Mouse (Mus musculus) brain, embryonic 14.5 days (tissue): ENCODE measurements around the gene Hmgb2. TPM values are rescaled to one million over a fixed set of nuclear protein-coding genes. Genes with fewer than 3 reads are reported as not detected.
A peak's percentile ranks its signal among the peaks of the same experiment; 100 is the strongest.

Experiments
- DNase-seq: peaks from one replicate; pipeline ENCODE4 v3.0.0-alpha.2; 2011; ENCODE audit warnings: low read depth
- CTCF ChIP-seq: fragments of 200-500 bp; IDR thresholded peaks from 2 replicates; pipeline ENCODE4 v1.5.1; 2012; ENCODE audit warnings: inconsistent platforms, mild to moderate bottlenecking, moderate library complexity, borderline replicate concordance; ENCODE audit not compliant: insufficient read depth, insufficient read length; ENCODE audit errors: extremely low read depth
- POLR2A ChIP-seq: fragments of 200-500 bp; IDR thresholded peaks from 2 replicates; pipeline ENCODE4 v1.6.1; 2012; ENCODE audit warnings: mild to moderate bottlenecking, inconsistent platforms, borderline replicate concordance; ENCODE audit not compliant: poor library complexity, insufficient read depth, insufficient read length, severe bottlenecking; ENCODE audit errors: extremely low read depth
- polyA plus RNA-seq: library from polyadenylated mRNA; depleted of rRNA; stranded (reverse); fragments of >200 nt; gene quantifications from 2 replicates; pipeline ENCODE4 v1.2.3, GENCODE M21; 2012; rRNA removed

Gene Hmgb2
- 70.5 and 87.7 TPM in 2 replicates for polyA plus RNA-seq

DNA sequence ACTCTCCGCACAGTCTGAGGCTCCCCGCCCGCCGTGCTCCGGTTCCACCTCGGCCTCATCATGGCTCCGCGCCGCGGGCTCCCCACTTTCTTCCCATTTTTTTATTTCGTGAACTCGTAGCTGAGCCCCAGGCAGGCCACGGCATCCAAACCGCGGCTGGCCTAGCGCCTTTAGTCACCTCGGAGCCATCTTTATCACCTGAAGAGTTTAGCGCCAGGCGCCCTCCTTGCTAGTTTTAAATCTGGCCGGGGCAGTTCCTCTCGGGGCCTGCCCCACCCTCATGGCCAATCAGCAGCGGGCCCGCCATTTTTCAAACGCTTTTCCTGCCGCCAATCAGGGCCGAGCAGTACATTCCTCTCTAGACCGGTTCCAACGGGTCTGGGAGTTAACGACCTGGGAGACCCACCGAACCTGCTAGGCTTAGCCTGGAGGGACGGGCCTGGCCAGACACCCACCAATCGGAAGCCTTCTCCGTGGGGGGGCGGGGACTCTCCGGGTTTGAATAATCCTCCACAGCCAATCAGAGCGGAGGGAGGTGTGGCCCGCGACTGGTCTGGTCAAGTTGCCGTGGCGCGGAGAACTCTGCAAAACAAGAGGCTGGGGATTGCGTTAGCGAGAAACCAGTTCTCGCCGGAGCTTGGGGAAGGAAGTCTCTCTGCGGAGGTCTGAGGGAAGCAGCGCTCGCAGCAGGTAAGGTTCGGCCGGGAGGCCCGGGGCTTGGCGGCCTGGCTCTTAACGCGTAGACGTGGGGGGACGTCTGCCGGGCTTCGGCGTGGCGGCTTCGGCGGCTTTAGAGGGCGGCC is at the start of gene Hmgb2:
TSS of gene Hmgb2 (plus strand) at position 592 of the 803 bp plus-strand sequence.
- TF ChIP-seq CTCF, result no peak
- TF ChIP-seq POLR2A, result peak; percentile 56; the same call in 1 of the 2 replicates
- DNase-seq, result peak; percentile 100

DNA sequence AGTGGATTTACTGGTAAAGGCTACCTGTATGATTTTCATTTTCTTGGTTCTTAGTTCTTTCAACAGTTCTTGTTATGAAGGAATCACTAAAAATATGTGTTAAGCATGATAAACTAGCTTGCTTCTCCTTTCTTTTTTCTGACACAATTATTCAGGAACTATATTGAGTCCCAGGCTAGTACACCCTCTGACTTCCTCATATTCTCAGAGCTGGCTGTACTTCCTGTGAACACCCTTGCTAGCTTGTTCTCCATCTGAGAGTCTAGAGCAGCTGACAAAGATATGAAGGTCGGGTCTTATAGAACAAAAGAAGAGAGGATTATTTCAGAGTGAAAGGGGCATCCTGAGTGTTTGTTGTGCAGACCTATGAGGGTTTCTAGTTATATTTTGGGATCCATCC is 48.9 kb upstream of the Hmgb2 start:
- no peak for TF ChIP-seq CTCF
- no peak for TF ChIP-seq POLR2A
- no peak for DNase-seq

DNA sequence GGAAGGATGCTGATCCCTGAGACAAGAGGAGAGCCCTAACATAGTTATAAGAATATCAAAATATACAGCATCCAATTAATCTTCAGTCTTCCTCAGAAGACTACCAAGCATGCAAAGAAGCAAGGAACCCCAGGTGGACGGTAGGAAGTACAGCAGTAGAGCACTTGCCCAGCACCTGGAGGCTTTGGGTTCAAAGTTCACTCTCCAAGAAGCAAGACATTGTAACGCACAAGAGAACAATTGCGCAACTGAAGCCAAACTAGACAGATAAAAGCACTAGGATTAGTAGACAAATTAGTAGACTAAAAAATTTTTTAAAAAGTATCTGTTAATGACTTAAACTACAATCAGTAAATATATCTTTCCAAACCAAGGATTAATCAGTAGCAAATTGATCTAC is 48.0 kb upstream of the Hmgb2 start:
- DNase-seq, result no peak
- TF ChIP-seq CTCF (no peak), POLR2A (no peak)

DNA sequence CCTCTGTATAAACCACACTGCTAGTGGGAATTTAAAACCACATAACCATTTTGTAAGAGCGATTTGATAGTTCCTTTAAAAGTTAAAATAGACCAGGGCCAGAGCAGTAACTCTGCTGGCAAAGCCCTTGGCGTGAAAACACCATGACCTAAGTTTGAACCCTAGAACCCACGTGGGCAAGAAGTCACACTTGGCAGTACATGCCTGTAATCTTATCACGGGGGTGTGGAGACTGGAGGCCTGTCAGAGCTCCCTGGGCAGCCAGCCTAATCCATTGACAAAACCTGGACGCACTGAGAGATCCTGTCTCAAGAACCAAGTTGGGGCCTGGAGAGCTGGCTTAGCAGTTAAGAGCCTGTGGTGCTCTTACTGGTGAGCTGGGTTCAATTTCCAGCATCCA is 43.1 kb upstream of the Hmgb2 start:
- peak; percentile 60 for DNase-seq
- TF ChIP-seq CTCF (no peak), POLR2A (no peak)

DNA sequence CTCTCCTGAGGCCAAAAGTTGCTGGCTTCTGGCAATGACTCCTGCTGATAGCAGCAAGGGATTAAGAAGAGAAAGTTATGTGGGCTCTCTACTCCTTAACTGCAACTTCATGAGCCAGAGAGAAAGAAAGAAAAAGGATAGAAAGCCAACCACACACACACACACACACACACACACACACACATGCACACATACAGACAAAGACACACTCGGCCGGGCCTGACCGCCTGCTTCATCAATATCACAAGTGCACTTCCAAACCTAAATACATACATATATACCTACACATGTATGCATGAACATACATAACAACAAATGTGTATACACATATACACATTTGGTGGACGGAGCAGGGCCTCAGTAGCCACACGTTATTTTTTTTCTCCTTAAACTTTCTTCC is 40.8 kb upstream of the Hmgb2 start:
- no peak for TF ChIP-seq CTCF
- no peak for TF ChIP-seq POLR2A

DNA sequence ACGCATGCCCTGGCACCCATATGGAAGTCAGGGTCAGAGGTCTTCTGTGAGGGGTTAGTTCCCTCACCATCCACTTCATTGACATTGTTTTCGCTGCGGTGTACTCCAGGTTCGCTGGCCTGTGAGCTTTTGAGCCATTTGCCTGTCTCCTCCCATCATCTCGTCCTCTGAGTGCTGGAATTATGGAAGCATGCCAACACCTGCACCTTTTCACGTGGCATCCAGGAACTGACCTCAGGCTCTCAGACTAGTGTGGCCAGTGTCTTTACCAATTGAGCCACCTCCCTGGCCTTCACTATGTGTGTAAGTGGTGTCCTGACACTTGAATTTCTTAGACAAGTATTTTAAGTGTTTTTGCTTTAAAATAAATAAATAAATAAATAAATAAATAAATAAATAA is 38.0 kb upstream of the Hmgb2 start:
- TF ChIP-seq CTCF (no peak), POLR2A (no peak)
- DNase-seq, result no peak

More for the DNA sequence above, 40.8 kb upstream of the Hmgb2 start:
- DNase-seq, result no peak

DNA sequence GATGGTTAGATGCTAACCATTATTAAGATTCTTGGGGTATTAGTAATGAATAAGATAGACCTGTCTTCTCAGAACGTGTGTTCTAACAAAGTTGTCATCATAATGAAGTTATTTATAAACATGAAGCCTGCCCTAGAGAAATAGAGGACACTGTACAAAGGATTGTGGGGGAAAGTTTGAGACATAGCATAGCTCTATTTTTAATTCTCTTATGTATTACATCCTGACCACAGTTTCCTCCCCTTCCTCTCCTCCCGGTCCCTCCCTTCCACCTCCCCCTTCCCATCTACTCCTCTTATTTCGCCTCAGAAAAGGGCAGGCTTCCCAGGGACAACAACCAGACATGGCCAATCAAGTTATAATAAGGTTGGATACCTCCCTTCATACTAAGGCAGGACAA is 33.3 kb upstream of the Hmgb2 start:
- DNase-seq, result no peak
- TF ChIP-seq POLR2A (no peak), CTCF (no peak)

DNA sequence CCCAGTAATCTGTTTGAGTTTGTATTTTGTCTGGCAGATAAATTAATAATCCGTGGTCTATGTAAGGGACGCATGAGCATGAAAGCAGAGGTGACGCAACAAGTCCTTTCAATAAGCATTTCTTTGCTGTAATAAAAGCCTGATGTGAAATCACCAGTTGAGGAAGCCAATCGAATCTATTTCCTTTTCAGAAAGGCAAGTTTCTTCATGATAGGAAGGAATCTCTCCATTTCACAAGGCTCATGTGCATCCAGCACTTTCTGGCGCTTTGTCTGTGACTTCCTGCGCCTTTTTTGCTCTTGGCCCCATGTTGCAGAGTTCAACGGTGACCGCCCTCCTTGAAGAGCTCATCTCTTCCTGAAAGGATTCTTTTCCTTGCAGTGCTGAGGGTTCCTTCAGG is 32.0 kb upstream of the Hmgb2 start:
- no peak for TF ChIP-seq POLR2A
- no peak for TF ChIP-seq CTCF
- DNase-seq, result no peak

DNA sequence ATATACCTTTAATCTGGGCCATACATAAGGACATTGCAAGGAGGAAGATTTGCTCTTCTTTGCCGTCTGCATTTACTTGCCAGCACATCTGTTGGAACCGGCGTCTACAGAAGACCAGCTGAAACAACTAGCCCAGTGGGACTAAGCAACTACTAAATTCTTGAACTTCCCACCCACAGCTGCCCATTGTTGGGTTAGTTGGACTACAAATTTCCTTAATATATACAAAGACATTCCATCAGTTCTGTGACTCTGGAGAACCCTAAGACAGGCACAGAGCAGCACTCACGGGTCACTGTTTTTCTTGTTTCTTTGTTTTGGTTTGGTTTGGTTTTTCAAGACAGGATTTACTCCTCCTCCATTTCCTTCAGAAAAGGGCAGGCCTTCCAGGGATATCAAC is 31.1 kb upstream of the Hmgb2 start:
- DNase-seq, result no peak
- no peak for TF ChIP-seq POLR2A
- no peak for TF ChIP-seq CTCF

DNA sequence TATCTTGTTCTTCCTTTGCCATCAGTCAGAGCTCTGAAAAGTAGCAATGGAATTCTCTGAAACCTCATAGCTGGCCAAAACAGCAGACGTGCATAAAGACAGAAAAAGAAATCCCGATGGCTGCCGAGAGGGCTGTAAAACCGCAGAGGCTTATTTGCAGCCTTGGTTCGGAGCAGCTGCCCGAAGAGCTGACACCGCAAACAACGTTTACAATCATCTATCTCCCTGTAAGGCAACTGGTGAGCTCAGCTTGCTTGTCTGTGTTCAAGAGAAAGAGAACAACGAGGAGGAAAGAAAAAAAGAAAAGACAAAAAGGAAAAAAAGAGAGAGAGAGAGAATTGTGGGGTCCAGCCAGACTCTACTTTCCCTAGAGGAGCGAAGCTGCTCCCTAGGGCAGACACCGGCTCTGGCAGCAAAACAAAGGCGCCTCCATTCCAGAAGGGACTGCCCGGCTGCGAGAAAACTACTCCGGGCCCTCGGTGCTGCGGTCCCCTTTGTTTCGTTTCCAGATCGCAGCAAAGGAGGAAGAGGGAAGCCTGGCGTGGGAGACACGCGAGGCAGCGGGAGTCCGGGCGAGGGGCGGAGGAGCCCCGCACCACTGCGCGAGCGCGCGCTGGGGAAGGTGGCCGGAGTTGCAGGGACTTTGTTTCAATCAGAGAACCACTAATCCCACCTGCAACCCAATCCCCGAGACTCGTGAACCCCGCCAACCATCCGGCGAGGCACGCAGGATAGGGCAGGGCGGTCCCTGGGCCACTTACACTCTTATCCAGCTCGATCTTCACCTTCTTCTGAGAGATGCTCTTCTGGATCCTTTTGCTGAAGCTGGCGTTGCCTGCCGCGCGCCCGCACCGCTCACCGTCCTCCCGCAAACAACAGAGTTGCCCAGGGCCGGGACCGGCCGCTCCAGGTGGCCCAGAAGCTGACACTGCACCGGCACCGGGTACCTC is 24.9 kb upstream of the Hmgb2 start:
- peak; percentile 81 for DNase-seq
- TF ChIP-seq POLR2A, result 0 out of 2 replicates have a peak, but pooled peaks have one; percentile 52
- TF ChIP-seq CTCF, result peak; percentile 17; the same call in 1 of the 2 replicates

DNA sequence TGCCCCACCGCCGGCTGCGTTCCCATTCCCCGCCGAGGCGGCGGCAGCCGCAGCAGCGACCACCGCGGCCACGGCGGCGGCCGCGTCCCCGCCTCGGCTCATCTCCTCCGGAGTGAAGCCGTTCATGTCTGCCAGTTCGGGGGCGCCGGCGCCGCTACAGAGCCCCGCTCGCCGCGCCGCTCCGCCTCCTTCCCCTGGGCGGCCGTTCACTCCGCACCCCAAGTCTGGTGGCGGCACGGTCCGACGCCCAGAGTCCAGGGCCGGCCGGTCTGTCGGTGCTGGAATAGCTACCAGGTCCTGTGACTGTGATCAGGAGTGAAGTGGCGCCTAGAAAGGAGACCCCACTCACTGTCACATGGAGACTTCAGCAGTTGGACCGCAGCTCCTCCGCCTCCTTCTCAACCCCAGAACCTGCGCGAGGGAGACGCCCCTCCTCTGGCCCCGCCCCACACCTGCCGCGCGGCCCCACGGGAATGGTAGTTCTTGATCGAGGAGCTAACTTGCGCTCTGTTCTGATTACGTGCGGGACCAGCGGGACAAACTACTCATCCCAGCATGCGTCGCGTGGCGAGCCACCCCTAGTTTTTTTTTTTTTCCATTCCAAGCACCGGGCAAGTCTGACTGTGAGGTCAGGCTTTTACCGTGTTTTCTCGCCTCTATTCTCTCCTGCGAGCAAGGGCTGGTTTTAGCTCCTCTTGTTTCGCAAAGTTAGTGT is 24.1 kb upstream of the Hmgb2 start, which contains the start of gene Sap30:
TSS of gene Sap30 (minus strand) at position 420 of the 715 bp plus-strand sequence.
- peak; percentile 100 for DNase-seq
- peak; percentile 52; the same call in 1 of the 2 replicates for TF ChIP-seq POLR2A
- no peak for TF ChIP-seq CTCF

DNA sequence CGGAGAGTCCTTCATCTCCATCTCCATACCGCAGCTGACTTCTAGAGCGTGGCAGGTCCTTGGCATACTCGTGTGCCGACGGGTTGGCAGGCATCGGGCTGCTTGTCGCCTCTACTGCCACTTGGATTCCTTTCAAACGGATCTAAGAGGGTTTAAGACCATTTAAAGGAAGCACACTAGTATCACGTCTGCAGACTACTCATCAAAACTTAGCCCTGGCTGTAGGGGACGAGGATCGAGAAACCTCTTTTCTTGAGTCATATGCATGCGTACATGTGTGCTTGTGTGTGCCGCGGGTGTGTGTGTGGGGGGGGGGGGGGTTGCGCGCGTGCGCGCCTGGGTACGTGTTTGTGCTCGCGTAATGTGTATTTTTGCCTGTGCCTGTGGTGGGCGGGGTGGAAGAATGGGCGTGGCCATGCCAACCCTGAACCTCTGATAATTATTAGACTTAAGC is 23.4 kb upstream of the Hmgb2 start:
- TF ChIP-seq POLR2A, result no peak
- TF ChIP-seq CTCF, result no peak

DNA sequence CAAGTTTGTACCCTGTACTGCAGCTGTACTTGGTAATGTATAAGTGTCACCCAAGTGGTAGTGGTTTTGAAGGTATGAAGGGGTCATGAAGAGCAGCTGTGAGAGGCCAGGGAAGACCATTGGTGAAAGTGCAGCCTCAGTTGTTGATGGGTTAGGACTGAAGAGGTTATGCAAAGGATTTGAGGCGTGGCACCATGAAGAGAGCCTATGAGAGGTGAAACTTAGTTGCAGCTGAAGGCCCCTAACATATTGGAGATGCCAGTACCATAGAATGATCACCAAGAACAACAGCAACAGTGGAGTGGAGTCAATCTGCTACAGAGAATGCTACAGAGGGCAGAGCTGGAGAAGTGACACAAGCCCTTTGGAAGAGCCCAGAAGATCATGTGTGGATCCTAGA is 22.3 kb upstream of the Hmgb2 start:
- DNase-seq, result no peak
- TF ChIP-seq POLR2A (no peak), CTCF (no peak)

More for the DNA sequence above, 23.4 kb upstream of the Hmgb2 start:
- DNase-seq, result peak; percentile 89

DNA sequence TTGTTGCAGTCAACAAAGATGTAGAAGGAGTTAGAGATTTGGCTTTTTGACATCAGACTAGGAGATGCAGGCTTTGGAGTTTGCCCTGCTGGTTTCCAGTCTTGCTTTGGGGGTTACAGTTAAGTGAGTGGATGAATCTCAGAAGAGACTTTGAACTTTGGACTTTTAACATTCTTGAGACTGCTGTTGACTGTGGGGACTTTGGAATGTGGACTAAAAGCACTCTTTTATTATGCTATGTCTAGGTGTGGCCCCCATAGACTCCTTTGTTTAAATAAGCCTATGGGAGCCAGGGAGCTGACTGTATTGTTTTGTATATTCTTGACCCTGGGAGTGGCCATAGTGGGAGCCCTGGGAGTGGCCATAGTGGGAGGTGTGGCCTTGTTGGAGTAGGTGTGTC is 21.8 kb upstream of the Hmgb2 start:
- no peak for DNase-seq
- TF ChIP-seq CTCF (no peak), POLR2A (no peak)
